Mouse (Mus musculus): ENCODE measurements around the gene Kcnip4. TPM values are rescaled to one million over a fixed set of nuclear protein-coding genes. Genes with fewer than 3 reads are reported as not detected.

The Kcnip4 gene
- polyA plus RNA-seq, 1 experiment from 2014 or later: 4.1 TPM

DNA sequence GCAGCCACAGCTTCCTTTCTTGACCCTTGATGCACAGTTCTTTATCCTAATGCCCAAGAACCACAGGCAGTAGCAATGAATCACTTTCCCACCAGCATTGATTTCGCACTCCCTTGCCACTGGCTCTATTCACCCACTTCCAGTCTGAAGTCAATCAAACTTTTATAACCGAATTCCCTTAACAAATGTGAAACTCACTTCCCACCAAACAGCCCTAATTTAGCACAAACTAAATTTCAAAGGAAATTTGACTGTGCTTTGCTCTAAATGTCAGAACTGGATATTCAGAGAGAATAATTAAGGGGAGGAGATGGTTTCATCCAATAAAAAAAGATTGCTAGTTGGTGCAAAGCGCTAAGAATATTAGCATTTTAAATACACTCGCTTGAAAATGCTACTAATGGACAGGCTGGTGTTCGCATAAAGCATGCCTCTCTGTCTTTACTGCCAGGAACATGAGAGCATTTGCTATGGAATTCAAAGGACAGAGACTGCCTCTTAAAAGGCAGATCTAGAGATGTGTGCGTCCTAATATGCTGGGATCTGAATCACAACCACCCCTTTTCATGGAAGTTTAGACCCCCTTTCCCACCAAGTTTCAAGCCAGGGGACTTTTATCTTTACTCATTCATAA lies 63.9 kb downstream of the Kcnip4 start:
- no peak overlapping the region for H3K9ac ChIP-seq
- H3K4me3 ChIP-seq: no peak overlapping the region
- H3K27me3 ChIP-seq: no peaks in the 10 kb centered on the region
- no peak overlapping the region for H3K4me2 ChIP-seq (replicated peaks)
- ATAC-seq (ENCODE audit: low FRiP score, low read depth): no peak
- no peaks in the 10 kb centered on the region for H3K36me3 ChIP-seq
- H3K4me1 ChIP-seq: no peaks in the 10 kb centered on the region
- no peak overlapping the region for H3K27ac ChIP-seq
- WGBS: 74% methylated on average over 6 of the region's 6 CpGs
- H3K9me3 ChIP-seq: no peaks in the 10 kb centered on the region

DNA sequence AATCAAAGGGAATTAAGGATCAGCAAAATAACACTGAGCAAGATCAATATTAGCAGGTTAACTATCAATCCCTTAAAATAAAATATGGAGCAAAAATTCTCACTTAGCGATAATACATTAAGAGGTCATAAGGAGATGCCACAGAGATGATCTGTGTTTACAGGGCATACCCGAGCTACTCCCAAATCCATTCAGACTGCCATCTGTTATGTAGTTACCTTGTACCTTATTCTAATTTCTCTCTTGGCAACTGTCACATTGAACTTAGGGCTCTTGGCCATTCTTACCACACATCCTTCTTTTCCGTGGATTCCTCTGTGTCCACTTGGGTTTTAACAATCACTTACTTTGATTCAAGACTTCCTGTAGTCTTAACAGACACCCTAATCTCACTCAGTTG lies 71.6 kb downstream of the Kcnip4 start:
- Histone ChIP-seq H3K9ac (no peak overlapping the region), H3K4me3 (no peak overlapping the region), H3K4me2 (replicated peaks) (no peak overlapping the region), H3K36me3 (no peaks in the 10 kb centered on the region), H3K27me3 (no peaks in the 10 kb centered on the region), H3K27ac (no peak overlapping the region), H3K9me3 (no peaks in the 10 kb centered on the region), H3K4me1 (no peaks in the 10 kb centered on the region)
- WGBS: 82% methylated on average over 3 of the region's 3 CpGs
- no peak for ATAC-seq (ENCODE audit: low FRiP score, low read depth)

DNA sequence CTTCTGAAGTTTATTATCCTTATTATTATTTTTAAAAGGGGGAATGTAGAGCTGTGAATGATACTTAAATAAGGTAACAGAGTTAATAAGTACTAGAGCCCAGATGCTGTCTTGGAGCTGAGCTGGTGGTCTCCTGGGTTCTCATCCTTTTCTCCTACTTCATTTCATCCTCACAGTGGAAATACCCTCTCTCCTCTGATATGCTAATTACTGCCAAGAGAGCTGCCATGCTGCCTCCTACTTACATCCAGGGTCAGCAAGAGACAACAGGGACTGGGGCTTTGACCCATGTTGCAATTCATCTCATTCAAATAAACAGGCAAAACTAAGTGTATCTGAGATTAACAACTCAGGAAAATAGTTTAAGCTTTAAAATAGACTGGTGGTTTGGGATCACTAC lies 73.4 kb downstream of the Kcnip4 start:
- H3K36me3 ChIP-seq: no peaks in the 10 kb centered on the region
- H3K4me2 ChIP-seq (replicated peaks): no peak overlapping the region
- H3K4me3 ChIP-seq: no peak overlapping the region
- no peak for ATAC-seq (ENCODE audit: low FRiP score, low read depth)
- H3K27me3 ChIP-seq: no peaks in the 10 kb centered on the region
- H3K9ac ChIP-seq: no peak overlapping the region
- no peak overlapping the region for H3K27ac ChIP-seq
- no peaks in the 10 kb centered on the region for H3K9me3 ChIP-seq
- no peaks in the 10 kb centered on the region for H3K4me1 ChIP-seq

DNA sequence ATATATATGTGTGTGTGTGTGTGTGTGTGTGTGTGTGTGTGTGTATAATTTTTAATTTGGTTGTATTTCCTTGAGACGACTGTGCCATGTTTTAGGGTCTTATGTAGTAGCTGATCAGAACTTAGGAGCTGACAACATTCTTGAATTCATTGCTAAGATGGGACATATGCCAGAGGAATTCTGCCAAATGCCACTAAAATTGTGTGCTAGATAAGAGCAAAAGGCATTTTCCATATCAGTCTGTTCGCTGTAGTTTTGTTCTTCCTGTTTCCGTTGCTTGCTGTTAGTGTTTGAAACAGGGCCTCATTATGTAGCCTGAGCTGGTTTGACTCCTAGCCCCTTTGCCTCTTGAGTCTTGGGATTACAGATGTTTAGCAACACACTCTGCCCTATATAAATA lies 73.8 kb downstream of the Kcnip4 start:
- Histone ChIP-seq H3K9me3 (no peaks in the 10 kb centered on the region), H3K36me3 (no peaks in the 10 kb centered on the region), H3K27me3 (no peaks in the 10 kb centered on the region), H3K4me3 (no peak overlapping the region), H3K4me2 (replicated peaks) (no peak overlapping the region), H3K4me1 (no peaks in the 10 kb centered on the region), H3K9ac (no peak overlapping the region), H3K27ac (no peak overlapping the region)
- ATAC-seq (ENCODE audit: low FRiP score, low read depth): no peak
- 71% methylated on average over 3 of the region's 3 CpGs for WGBS

DNA sequence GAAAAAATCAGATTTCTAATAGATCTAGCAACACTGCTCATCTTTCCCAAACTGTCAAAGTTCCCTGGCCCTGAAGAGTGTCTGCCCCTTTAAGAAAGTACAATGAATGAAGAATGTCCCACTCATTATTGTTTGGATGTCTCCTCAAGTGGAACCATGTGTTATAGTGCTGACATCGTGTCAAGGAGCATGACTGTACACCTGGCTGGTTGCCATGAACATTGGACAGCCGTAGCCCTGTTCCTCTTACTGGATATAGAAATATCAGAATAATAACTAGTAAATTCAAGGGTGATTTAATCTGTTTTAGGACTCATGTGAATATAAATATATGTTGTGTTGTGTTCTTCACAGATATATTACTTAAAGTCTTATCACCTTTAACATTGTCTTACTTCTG lies 87.5 kb downstream of the Kcnip4 start:
- 60% methylated on average over 2 of the region's 2 CpGs for WGBS
- no peak for ATAC-seq (ENCODE audit: low FRiP score, low read depth)
- H3K9ac ChIP-seq: no peak overlapping the region
- H3K4me2 ChIP-seq (replicated peaks): no peak overlapping the region
- H3K27me3 ChIP-seq: no peaks in the 10 kb centered on the region
- H3K4me3 ChIP-seq: no peak overlapping the region
- H3K9me3 ChIP-seq: no peaks in the 10 kb centered on the region
- no peak overlapping the region for H3K27ac ChIP-seq
- H3K36me3 ChIP-seq: no peaks in the 10 kb centered on the region
- no peaks in the 10 kb centered on the region for H3K4me1 ChIP-seq

DNA sequence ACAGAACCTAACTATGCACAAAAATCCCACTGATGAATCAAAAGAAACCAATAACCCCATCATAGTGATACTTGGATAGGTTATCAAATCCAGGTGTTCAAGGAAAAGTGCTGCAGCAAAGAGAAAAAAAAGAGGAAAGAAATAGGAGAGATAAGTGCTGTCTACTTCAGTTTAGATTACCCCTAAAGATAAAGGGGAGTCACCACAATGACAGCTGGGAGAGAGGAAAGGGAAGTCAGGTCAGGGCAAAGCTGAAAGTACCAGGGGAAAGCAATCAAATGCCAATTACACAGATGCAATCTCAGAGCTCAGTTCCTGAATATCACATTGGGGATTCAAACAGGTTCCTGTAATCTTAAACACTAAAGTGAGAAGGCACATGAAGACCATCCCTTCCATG lies 97.0 kb downstream of the Kcnip4 start:
- Histone ChIP-seq H3K4me2 (replicated peaks) (no peak overlapping the region), H3K36me3 (no peaks in the 10 kb centered on the region), H3K27me3 (no peaks in the 10 kb centered on the region), H3K9me3 (no peaks in the 10 kb centered on the region), H3K4me3 (no peak overlapping the region), H3K4me1 (no peaks in the 10 kb centered on the region), H3K27ac (no peak overlapping the region), H3K9ac (no peak overlapping the region)
- ATAC-seq (ENCODE audit: low FRiP score, low read depth): no peak

DNA sequence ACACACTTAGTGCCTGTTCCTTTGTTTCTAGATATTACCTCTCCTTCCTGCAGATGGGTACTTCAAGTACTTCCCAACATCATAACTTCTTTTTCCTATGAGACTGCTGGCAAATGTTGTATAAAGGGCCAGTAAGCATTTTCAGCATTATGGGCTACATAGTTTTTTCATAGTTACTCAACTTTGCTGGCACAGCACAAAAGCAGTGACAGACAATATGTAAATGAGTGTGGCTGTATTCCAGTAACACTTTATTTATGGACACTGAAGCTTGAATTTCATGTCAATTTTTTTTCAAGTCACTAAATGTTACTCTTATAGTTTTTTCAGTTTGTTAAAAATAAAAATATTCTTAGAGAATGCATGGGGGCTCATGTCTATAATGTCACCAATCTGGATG lies 105.0 kb downstream of the Kcnip4 start:
- Histone ChIP-seq H3K9ac (no peak overlapping the region), H3K27ac (no peak overlapping the region), H3K36me3 (no peaks in the 10 kb centered on the region), H3K4me2 (replicated peaks) (no peak overlapping the region), H3K27me3 (no peaks in the 10 kb centered on the region), H3K9me3 (no peaks in the 10 kb centered on the region), H3K4me3 (no peak overlapping the region), H3K4me1 (no peaks in the 10 kb centered on the region)
- no peak for ATAC-seq (ENCODE audit: low FRiP score, low read depth)

DNA sequence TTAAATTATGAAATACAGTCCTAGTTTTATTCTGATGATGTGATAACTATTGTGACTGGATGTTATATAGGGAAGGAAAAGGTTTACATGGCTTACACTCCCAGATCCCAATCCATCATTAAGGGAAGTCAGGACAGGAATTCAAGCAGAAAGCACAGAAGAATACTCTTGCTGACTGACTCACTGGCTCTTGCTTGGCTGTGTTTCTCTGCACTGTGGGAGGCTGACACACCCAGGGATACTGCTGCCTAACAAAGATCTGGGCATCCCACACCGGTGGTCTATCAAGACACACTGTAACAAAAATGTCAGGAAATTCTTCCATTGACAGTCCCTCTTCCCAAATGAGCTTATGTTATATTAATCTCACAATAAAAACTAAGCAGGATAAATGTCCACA lies 116.4 kb downstream of the Kcnip4 start:
- Histone ChIP-seq H3K27ac (no peak overlapping the region), H3K9ac (no peak overlapping the region), H3K4me1 (no peaks in the 10 kb centered on the region), H3K27me3 (no peaks in the 10 kb centered on the region), H3K9me3 (no peaks in the 10 kb centered on the region), H3K4me2 (replicated peaks) (no peak overlapping the region), H3K36me3 (no peaks in the 10 kb centered on the region), H3K4me3 (no peak overlapping the region)
- 82% methylated on average over 1 of the region's 1 CpGs for WGBS
- ATAC-seq (ENCODE audit: low FRiP score, low read depth): no peak

DNA sequence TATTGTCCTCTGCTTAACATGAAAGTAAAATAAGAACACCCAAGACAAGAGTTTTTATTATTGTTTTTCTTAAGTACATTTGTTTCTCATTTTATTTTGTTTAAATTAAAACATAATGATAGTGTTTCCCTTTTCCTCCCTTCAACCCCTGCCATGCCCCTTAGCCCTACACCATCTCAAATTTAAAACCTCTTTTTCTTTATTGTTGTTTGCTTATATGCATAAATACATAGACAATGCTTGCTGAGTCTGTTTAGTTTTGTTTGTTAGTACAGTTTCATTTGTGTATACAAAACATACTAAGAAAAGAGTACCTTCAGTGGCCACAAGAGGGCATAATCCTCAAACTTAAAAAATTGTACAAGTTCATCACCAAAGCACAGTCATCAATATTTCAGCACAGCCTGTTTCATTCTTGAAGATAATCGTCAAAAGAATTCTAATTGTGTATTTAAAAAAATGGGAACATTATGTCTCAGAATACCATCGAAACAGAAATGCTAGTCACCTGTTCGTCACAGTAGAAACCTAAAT lies 154.1 kb downstream of the Kcnip4 start:
- ATAC-seq (ENCODE audit: low FRiP score, low read depth): no peak

DNA sequence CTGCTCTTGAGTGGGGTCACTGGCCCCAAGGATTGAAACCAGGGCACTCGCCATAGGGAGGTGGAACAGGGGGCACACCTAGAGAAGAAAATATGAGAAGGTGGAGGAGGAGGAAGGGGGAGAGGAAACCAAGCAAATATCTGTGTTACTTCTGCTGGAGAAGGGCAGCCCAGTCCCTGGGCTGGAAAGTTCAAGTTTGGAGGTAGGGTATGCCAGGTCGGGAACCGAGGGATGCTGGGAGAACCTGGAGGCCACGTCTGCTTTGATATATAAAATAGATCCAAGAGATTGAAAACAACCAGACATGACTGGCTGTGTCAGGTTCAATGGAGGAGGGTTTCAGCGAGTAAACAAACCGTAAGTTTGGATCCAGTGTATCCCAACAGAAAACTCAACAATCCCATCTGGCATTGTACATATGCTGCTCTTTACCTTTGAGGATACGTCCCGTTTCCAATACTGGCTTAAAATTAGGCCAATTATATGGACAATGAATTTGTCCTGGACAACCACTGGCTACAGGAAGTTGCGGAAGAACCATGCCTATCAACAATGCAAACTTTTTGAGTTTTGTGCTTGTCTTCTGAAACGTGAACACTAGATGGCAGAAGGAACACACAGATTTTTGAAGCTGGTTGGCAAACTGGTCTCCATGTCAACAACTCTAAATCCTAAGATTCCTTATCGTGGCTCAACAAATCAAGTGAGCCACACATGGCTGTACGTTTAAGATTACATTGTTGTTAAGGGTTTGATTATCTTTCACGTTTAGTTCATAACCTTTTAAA lies 155.9 kb downstream of the Kcnip4 start:
- H3K27me3 ChIP-seq: no peaks in the 10 kb centered on the region
- H3K9me3 ChIP-seq: no peaks in the 10 kb centered on the region
- no peaks in the 10 kb centered on the region for H3K36me3 ChIP-seq
- H3K27ac ChIP-seq: no peak overlapping the region
- no peak overlapping the region for H3K4me3 ChIP-seq
- 47% methylated on average over 13 of the region's 13 CpGs for WGBS
- no peak overlapping the region for H3K4me2 ChIP-seq (replicated peaks)
- no peak; the same call in 1 of the 2 replicates for ATAC-seq (ENCODE audit: low FRiP score, low read depth)
- no peaks in the 10 kb centered on the region for H3K4me1 ChIP-seq
- H3K9ac ChIP-seq: no peak overlapping the region

More for the DNA sequence above, 154.1 kb downstream of the Kcnip4 start:
- H3K36me3 ChIP-seq: no peaks in the 10 kb centered on the region
- no peaks in the 10 kb centered on the region for H3K27me3 ChIP-seq
- 50% methylated on average over 3 of the region's 3 CpGs for WGBS
- H3K4me2 ChIP-seq (replicated peaks): no peak overlapping the region
- no peak overlapping the region for H3K27ac ChIP-seq
- no peaks in the 10 kb centered on the region for H3K4me1 ChIP-seq
- H3K4me3 ChIP-seq: no peak overlapping the region
- no peak overlapping the region for H3K9ac ChIP-seq
- no peaks in the 10 kb centered on the region for H3K9me3 ChIP-seq

DNA sequence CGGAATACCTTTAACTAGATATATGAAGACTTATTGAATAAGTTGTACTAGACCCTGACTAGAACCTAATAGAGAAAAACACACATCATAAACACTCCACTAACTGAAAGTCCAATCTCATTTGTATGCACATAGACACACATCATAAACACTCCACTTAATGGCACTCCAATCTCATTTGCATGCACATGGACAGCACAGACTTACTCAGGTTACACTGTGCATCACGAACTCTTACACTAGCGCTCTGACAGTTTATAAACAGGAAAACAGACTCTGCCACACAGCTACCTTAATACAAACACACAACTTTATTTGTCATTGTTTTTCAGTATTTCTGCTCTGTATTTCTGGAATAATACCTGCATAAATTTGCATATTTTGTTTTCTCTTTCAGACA lies 168.3 kb downstream of the Kcnip4 start:
- Histone ChIP-seq H3K4me3 (no peak overlapping the region), H3K9me3 (0 out of 2 replicates have a peak, but pooled peaks cover 2% of the 10 kb centered on the region), H3K4me2 (replicated peaks) (no peak overlapping the region), H3K27ac (no peak overlapping the region), H3K36me3 (no peaks in the 10 kb centered on the region), H3K9ac (no peak overlapping the region), H3K27me3 (no peaks in the 10 kb centered on the region), H3K4me1 (no peaks in the 10 kb centered on the region)
- no peak for ATAC-seq (ENCODE audit: low FRiP score, low read depth)
- 77% methylated on average over 3 of the region's 3 CpGs for WGBS

DNA sequence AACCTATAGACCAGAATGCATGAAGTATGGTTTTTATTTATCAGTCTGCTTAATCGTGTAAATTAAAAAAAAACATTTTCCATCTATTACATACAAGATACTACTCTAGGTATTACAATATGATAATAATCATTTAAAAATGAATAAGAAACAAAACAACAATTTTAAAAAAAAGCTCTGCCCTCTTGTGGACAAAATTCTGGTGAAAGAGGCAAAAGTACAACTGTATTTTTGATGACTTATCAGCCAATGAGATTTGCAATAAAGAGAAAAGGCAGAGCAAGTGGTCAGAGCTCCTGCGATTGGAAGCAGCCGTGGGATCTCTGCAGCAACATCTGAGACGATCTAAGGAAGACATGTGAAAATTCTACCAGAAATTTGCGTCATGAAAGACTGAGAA lies 172.6 kb downstream of the Kcnip4 start:
- Histone ChIP-seq H3K4me1 (no peaks in the 10 kb centered on the region), H3K4me3 (no peak overlapping the region), H3K27ac (no peak overlapping the region), H3K4me2 (replicated peaks) (no peak overlapping the region), H3K9me3 (0 out of 2 replicates have a peak, but pooled peaks cover 2% of the 10 kb centered on the region), H3K9ac (no peak overlapping the region), H3K27me3 (no peaks in the 10 kb centered on the region), H3K36me3 (no peaks in the 10 kb centered on the region)
- WGBS: 77% methylated on average over 5 of the region's 5 CpGs
- ATAC-seq (ENCODE audit: low FRiP score, low read depth): no peak
